Mouse (Mus musculus) thymus, adult 18-20 months (tissue): ENCODE results near the gene Phip.

Experiments
- DNase-seq, 2 experiments: peaks; one replicate each; pipeline ENCODE4 v3.0.0; 2022; ENCODE audit warnings: mixed read lengths in 2 of 2

Phip gene

GRCm38 (mm10) chr9:82866121-82866520 is 109.2 kb downstream of the Phip start:
- no peak for DNase-seq

- DNase-seq = no peak
These were observed 113.4 kb downstream of the Phip start for GRCm38 (mm10) chr9:82861775-82862430.

- DNase-seq = no peak
These were observed 114.0 kb downstream of the Phip start for GRCm38 (mm10) chr9:82861316-82861715.

GRCm38 (mm10) chr9:82860805-82861204 is 114.5 kb downstream of the Phip start:
- DNase-seq = no peak

GRCm38 (mm10) chr9:82856241-82856640 is 119.1 kb downstream of the Phip start:
- DNase-seq = no peak

- DNase-seq = peak in 1 of 2 experiments; percentile 34
These were observed 120.2 kb downstream of the Phip start for GRCm38 (mm10) chr9:82854973-82855614.

- no peak for DNase-seq
These were observed 121.3 kb downstream of the Phip start for GRCm38 (mm10) chr9:82854040-82854439.

- DNase-seq = no peak
These were observed 132.6 kb downstream of the Phip start for GRCm38 (mm10) chr9:82842671-82843070.

- DNase-seq = no peak
These were observed 139.4 kb downstream of the Phip start for GRCm38 (mm10) chr9:82835921-82836320.

- DNase-seq = no peak
These were observed 143.4 kb downstream of the Phip start for GRCm38 (mm10) chr9:82831891-82832290.

- DNase-seq = peak; percentile 78 to 86
These were observed 145.5 kb downstream of the Phip start for GRCm38 (mm10) chr9:82829693-82830430.

- no peak for DNase-seq
These were observed 146.2 kb downstream of the Phip start, which contains the start of gene Irak1bp1 for GRCm38 (mm10) chr9:82829007-82829689. Gene Irak1bp1 (plus strand): TSS chr9:82829540.

GRCm38 (mm10) chr9:82826426-82826825 is 148.9 kb downstream of the Phip start:
- DNase-seq = no peak
